Mouse (Mus musculus): ENCODE results near the gene Prmt8.
A peak's percentile ranks its signal among the peaks of the same experiment; 100 is the strongest.

Gene Prmt8

GRCm38 (mm10) chr6:127735130-127735981 is 33.9 kb downstream of the Prmt8 start:
- no peak for DNase-seq

- DNase-seq, result no peak
These were observed 46.1 kb downstream of the Prmt8 start for GRCm38 (mm10) chr6:127723126-127723525.

- no peak for DNase-seq
These were observed 49.4 kb downstream of the Prmt8 start for GRCm38 (mm10) chr6:127719875-127720274.

- no peak for DNase-seq
These were observed 51.8 kb downstream of the Prmt8 start for GRCm38 (mm10) chr6:127717239-127718137.

GRCm38 (mm10) chr6:127715428-127715827 is 53.8 kb downstream of the Prmt8 start:
- DNase-seq, result no peak

- no peak for DNase-seq
These were observed 54.4 kb downstream of the Prmt8 start for GRCm38 (mm10) chr6:127714906-127715305.

GRCm38 (mm10) chr6:127708218-127708628 is 61.0 kb downstream of the Prmt8 start:
- no peak for DNase-seq

GRCm38 (mm10) chr6:127701036-127701783 is 68.1 kb downstream of the Prmt8 start:
- no peak for DNase-seq

GRCm38 (mm10) chr6:127693681-127694080 is 75.6 kb downstream of the Prmt8 start:
- DNase-seq, result no peak

- no peak for DNase-seq
These were observed 77.0 kb downstream of the Prmt8 start for GRCm38 (mm10) chr6:127692298-127692697.

- DNase-seq, result no peak
These were observed 82.0 kb downstream of the Prmt8 start for GRCm38 (mm10) chr6:127687181-127687860.

- DNase-seq, result no peak
These were observed 84.3 kb downstream of the Prmt8 start for GRCm38 (mm10) chr6:127684981-127685380.

GRCm38 (mm10) chr6:127683561-127683960 is 85.7 kb downstream of the Prmt8 start:
- DNase-seq, result no peak

- DNase-seq, result no peak
These were observed 88.5 kb downstream of the Prmt8 start for GRCm38 (mm10) chr6:127680784-127681183.

- DNase-seq, result no peak
These were observed 90.3 kb downstream of the Prmt8 start for GRCm38 (mm10) chr6:127678998-127679397.

GRCm38 (mm10) chr6:127678320-127678719 is 91.0 kb downstream of the Prmt8 start:
- no peak for DNase-seq

GRCm38 (mm10) chr6:127676866-127677265 is 92.4 kb downstream of the Prmt8 start:
- no peak for DNase-seq

GRCm38 (mm10) chr6:127672071-127672470 is 97.2 kb downstream of the Prmt8 start:
- no peak for DNase-seq

- no peak for DNase-seq
These were observed 99.2 kb downstream of the Prmt8 start for GRCm38 (mm10) chr6:127670031-127670430.

GRCm38 (mm10) chr6:127669313-127669712 is 100.0 kb downstream of the Prmt8 start:
- peak; percentile 11 for DNase-seq

- DNase-seq, result no peak
These were observed 106.0 kb downstream of the Prmt8 start for GRCm38 (mm10) chr6:127663263-127663662.

GRCm38 (mm10) chr6:127661717-127662292 is 107.5 kb downstream of the Prmt8 start:
- DNase-seq, result no peak

Data from cerebellum, adult 9-11 months (tissue).